Mouse (Mus musculus) ovary, adult 10 weeks (tissue): ENCODE results near the gene Batf2. TPM values are rescaled to one million over a fixed set of nuclear protein-coding genes. Genes with fewer than 3 reads are reported as not detected.

Experiments used
- polyA plus RNA-seq: library from polyadenylated mRNA; stranded (reverse); fragments of 350-450 nt; fragmentation: Illumina TruSeq; extraction: RNeasy Lipid Tissue Mini Kit (QIAGEN cat#74804); gene quantifications from one replicate; pipeline ENCODE4 v1.2.3, GENCODE M21; 2014

Gene Batf2
- polyA plus RNA-seq, result not detected

DNA sequence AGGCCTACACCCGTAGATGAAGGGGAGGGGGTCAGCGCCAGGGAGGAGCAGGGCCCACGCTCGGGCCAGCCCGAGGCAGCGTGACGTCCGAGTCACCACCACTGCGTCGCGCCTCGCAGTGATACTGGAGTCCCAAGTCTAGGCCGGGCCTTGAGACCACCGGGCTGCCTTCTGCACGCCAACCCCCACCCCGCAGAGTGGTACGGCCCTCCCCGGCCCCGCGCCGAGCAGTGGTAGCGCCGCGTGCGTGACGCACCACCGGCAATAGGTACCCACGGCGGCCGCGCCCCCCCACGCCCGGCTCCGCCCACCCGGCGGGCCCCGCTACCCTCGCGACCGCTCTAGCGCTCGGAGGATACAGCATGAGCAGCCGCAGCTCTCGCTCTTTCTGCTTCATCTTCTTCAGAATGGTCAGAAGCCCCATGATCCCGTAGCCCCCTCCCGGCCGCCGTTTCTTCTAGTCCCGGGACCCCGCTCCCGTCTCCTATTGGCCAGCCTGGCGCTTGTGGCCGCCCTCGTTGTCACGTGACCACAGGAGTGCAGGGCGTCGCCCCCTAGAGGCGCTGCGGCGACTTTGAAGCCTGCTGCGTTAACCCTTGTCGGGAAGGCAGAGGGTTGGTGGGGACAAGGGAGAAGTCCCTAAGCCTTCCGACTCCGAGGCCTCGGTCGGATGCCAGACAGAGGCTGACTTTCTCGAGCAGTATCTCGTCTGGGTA lies at the start of gene Batf2:
Gene Batf2 (plus strand): TSS at position 306 of the 716 bp plus-strand sequence.

DNA sequence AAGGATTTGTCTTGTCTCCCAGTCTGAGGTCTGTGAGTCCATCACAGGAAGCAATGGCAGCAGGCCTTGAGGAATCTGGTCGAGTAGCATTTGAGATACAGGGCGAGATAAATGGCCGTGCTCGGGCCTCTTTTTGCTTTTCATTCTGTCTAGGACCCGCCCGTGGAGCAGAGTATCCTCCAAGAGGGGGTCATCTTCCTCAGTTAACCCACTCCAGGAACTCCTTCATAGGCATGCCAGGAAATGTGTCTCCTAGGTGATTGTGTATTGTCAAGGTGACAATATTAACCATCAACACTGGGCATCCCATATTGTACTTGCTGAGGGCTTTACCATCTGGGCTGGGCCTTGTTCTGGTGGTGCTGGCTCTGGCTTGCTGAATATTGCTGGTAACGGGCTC lies 46.7 kb upstream of the Batf2 start, which contains the start of gene AC131692.1:
Gene AC131692.1 (plus strand): TSS at position 301 of the 400 bp plus-strand sequence.

DNA sequence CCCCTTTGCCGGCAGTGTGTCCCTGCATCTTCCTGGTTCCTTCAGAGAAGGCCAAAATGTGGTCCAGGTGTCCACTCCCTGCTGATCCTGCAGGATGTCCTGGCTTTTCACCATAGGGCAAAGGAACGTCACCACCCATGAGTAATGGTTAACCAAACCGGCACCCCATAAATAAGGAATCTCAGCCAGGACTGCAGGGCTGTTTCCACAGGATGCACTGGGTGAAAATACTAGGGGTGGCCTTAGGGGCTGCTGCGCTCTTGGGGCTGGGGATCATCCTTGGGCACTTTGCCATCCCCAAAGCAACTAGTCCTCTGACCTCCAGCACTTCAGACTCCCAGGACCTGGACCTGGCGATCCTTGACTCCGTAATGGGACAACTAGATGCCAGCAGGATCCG lies 35.2 kb upstream of the Batf2 start, which contains the start of gene Naaladl1:
Gene Naaladl1 (plus strand): TSS at position 197 of the 400 bp plus-strand sequence.

DNA sequence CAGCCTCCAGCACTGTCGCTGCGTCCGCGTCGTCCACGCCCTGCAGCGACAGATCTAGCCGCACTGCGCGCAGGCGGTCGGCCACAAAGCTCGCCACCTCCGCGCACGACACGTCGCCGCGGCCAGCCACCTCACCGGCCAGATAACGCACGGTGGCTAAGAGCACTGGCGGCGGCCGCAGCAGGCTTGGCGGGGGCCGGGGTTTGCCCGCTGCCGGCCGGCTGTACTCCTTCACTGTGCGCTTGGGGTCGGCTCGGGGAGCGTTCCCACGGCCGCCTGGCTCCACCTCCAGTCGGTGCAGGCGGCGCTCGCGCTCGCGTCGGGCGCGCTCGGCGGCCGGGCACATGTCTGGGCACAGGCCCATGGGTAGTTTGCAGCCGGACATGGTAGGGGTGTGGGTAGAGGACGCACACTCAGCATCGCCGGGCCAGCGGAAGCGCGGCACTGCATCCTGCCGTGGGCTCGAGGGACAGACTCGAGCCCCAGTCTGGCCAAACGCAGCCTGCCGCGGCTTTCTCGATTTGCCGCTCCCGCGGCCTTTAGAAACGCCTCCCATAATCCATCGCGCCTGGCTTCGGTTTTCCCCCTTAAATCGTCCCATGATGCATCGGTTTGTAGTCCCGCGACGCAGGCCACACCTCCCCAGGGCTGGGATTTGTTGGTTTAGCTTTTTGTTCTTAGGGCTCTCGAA lies 22.7 kb upstream of the Batf2 start, which contains the start of gene Sac3d1:
Gene Sac3d1 (minus strand): TSS at position 665 of the 691 bp plus-strand sequence.

DNA sequence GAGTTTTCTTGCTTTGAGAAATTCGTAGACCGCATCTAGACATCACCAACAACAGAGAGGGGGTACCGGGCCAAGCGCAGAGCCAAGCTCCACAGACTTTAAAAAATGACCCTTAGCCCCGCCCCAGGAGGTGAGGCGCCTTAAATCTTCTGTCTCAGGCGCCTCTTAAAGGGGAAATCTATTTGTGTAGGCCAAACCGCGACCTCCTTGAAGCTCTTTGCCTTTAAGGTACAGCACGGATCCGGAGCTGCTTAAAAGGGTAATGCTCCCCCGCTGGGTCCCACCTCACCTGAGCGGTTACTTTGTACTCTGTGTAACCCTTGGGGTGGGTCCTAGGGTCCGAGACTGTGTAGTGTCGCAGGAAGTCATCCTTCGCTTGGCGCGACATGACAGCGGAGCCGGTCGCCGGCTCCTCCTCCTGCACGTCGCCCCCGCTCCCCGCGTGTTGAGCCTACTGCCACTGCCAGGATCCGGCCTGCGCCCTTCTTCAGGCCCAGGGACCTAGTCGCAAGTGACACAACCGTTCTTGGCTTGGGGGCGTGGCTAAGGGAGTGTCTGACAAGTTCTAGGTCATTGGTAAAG lies 12.9 kb upstream of the Batf2 start, which contains the start of gene Snx15:
Gene Snx15 (minus strand): TSS at position 545 of the 582 bp plus-strand sequence.

DNA sequence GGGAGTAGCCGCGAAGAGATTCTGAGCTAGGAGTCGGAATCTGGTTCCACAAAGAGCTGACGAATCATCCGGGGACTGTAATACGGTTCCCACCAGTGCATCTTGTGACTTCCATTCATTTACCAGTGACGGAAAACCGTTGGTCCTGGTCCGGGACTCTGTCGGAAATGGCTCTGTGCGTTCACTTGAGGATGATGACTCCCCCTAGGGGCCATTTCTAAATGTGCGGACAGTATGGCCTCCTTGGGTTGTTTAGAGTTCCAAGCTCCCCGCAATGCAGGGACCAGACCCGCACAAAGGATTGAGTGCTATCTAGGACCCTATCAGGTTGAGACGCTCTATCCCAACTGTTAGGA lies 589 bp downstream of the Batf2 start, which contains the start of gene Arl2:
Gene Arl2 (minus strand): TSS at position 155 of the 356 bp plus-strand sequence.

DNA sequence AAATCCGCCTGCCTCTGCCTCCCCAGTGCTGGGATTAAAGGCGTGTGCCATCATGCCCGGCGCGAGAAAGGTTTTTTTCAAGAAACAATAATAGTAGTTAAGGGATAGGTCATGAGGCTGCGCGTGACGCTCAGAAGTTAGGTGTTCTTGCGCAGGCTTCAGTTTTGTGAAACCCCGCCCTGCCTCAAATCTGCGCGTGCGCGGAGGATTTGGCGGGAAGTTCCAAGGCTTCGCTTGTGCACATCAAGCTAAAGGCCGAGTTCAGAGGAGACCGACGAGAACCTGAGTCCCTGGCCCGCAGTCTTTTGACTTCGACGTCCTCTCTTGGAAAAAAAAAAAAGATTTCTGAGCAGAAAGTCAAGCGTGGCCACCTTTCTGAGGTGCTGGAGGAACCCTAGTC lies 43.3 kb downstream of the Batf2 start, which contains the start of gene Majin:
Gene Majin (plus strand): TSS at position 258 of the 400 bp plus-strand sequence.

Other genes starting within 250 kb of the Batf2 start
- not detected for gene Tigd3, start 246.8 kb upstream of the Batf2 start, polyA plus RNA-seq
- gene Dpf2, start 228.0 kb upstream of the Batf2 start, polyA plus RNA-seq, result 5.9 TPM
- gene Cdc42ep2, start 216.2 kb upstream of the Batf2 start, polyA plus RNA-seq, result 1.4 TPM
- 4.3 TPM for gene Pola2, start 176.8 kb upstream of the Batf2 start, polyA plus RNA-seq
- not detected for gene Slc22a20, start 154.8 kb upstream of the Batf2 start, polyA plus RNA-seq
- gene Capn1, start 125.1 kb upstream of the Batf2 start, polyA plus RNA-seq, result 0.74 TPM
- 0.37 TPM for gene Syvn1, start 94.4 kb upstream of the Batf2 start, polyA plus RNA-seq
- gene Mrpl49, start 83.2 kb upstream of the Batf2 start, polyA plus RNA-seq, result 25.1 TPM
- 9.8 TPM for gene Fau, start 83.1 kb upstream of the Batf2 start, polyA plus RNA-seq
- not detected for gene Znhit2, start 79.8 kb upstream of the Batf2 start, polyA plus RNA-seq
- 0.97 TPM for gene Tm7sf2, start 72.6 kb upstream of the Batf2 start, polyA plus RNA-seq
- 4.0 TPM for gene Vps51, start 63.8 kb upstream of the Batf2 start, polyA plus RNA-seq
- not detected for gene Tmem262, start 61.0 kb upstream of the Batf2 start, polyA plus RNA-seq
- not detected for gene Gm28374, start 58.7 kb upstream of the Batf2 start, polyA plus RNA-seq
- gene Zfpl1, start 56.0 kb upstream of the Batf2 start, polyA plus RNA-seq, result 0.71 TPM
- gene Cdca5, start 56.0 kb upstream of the Batf2 start, polyA plus RNA-seq, result 10.8 TPM
- gene AC131692.1, start 46.6 kb upstream of the Batf2 start, polyA plus RNA-seq, result not detected
- not detected for gene Naaladl1, start 35.2 kb upstream of the Batf2 start, polyA plus RNA-seq
- 0.97 TPM for gene Sac3d1, start 22.3 kb upstream of the Batf2 start, polyA plus RNA-seq
- 2.1 TPM for gene Snx15, start 12.7 kb upstream of the Batf2 start, polyA plus RNA-seq
- gene Arl2, start 565 bp downstream of the Batf2 start, polyA plus RNA-seq, result 1.0 TPM
- gene Majin, start 43.4 kb downstream of the Batf2 start, polyA plus RNA-seq, result not detected
- not detected for gene Gpha2, start 85.4 kb downstream of the Batf2 start, polyA plus RNA-seq
- gene Ppp2r5b, start 94.9 kb downstream of the Batf2 start, polyA plus RNA-seq, result 1.1 TPM
- not detected for gene Atg2a, start 100.7 kb downstream of the Batf2 start, polyA plus RNA-seq
- gene Ehd1, start 135.7 kb downstream of the Batf2 start, polyA plus RNA-seq, result 10.2 TPM
- gene Cdc42bpg, start 165.5 kb downstream of the Batf2 start, polyA plus RNA-seq, result 1.2 TPM
- gene Men1, start 194.0 kb downstream of the Batf2 start, polyA plus RNA-seq, result 8.8 TPM
- gene Map4k2, start 200.2 kb downstream of the Batf2 start, polyA plus RNA-seq, result 3.8 TPM
- gene Sf1, start 222.7 kb downstream of the Batf2 start, polyA plus RNA-seq, result 146 TPM
- gene Pygm, start 243.4 kb downstream of the Batf2 start, polyA plus RNA-seq, result 9.0 TPM